Mouse (Mus musculus) thymus, postnatal 0 days (tissue): ENCODE data around the gene Jph3. TPM values are rescaled to one million over a fixed set of nuclear protein-coding genes. Genes with fewer than 3 reads are reported as not detected.

ENCODE experiments used
- DNase-seq: peaks from one replicate; pipeline ENCODE4 v3.0.0-alpha.2; 2015; ENCODE audit warnings: low spot score
- polyA plus RNA-seq: library from polyadenylated mRNA; unstranded; fragments of >200 nt; fragmentation: Nextera tagmentation; extraction: Ambion mirVana; gene quantifications from 2 replicates; pipeline ENCODE4 v1.2.1, GENCODE M21; 2015

Jph3 gene
- polyA plus RNA-seq, 1 experiment from 2014 or later = not detected

GRCm38 (mm10) chr8:121729754-121730153 is 331 bp downstream of the Jph3 start:
- DNase-seq = no peak

DNA sequence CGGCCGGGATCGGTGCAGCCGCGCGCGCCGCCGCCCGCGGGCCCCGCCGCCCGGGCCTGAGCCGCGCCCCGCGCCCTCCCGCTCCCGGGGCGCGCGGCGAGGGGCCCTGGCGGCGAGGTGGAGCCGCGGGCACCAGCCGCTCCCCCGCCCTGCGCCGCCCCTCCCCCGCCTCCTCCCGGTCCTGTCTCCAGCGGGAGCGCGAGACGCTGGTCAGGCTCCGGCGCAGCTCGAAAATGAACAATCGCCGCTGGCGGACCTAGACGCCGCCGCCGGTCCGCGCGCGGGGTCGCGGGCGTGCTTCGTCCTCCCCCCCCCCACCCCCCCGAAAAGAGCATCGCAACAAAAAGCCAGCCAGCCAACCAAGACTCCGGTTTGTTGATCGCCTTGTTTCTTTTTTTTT is 747 bp downstream of the Jph3 start:
- DNase-seq = no peak

- DNase-seq = no peak
These were observed 1.2 kb downstream of the Jph3 start for GRCm38 (mm10) chr8:121730646-121731045.

DNA sequence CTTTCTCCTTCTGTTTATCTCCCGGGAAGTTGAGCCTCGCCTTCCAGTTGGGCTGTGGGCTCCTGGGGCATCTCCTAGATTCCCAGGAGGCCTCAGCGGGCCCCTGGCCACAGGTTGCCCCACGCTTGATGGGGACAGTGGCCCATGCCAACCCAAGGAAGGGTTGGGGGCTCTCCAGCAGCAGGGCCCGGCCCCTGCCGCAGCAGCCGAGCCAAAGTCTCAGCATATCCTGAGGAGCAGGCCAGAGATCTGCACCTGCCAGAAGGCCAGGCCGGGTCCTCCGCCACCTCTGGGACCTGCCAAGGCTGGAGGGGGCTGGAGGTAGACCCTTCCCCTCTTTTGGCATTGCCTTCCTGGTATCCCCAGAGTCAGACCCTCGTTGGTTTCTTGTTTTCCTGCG is 1.6 kb downstream of the Jph3 start:
- DNase-seq = no peak

- no peak for DNase-seq
These were observed 2.3 kb downstream of the Jph3 start for GRCm38 (mm10) chr8:121731471-121732333.

DNA sequence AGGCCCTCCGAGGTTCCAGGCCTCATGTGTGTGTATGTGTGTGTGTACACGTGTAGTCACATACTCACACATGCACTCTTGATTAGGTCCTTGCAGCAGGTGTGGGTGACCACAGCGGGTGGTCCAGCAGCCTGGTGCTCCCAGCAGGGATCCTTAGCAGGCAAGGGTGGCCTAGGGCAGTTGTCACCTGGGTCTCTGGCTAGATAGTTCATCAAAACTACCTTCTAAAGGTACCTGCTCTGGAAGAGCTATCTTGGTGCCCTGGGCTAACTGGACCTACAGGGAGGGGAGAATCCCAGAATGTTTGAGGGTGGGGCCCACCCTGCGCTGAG is 2.9 kb downstream of the Jph3 start:
- DNase-seq = no peak

DNA sequence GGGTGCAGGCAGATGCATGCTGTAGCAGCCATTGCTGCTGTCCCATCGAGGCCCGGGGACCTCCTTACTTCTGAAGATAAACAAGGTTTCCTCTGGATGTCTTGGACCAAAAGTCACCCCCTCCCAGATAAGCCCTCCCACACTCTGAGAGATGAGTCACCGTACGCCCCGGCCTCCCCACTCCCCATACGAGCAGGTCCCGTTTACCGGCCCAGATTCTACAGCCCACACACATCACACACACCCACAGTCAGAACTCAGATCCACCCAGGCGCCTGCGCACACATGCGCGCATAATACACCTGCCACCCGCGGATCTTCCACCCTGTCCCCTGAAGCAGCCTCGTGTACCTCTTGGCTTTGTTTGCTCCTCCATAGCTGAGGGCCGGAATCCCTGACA is 4.8 kb downstream of the Jph3 start:
- no peak for DNase-seq

GRCm38 (mm10) chr8:121736236-121736635 is 6.8 kb downstream of the Jph3 start:
- peak; percentile 36 for DNase-seq

GRCm38 (mm10) chr8:121740721-121741120 is 11.3 kb downstream of the Jph3 start:
- DNase-seq = no peak

DNA sequence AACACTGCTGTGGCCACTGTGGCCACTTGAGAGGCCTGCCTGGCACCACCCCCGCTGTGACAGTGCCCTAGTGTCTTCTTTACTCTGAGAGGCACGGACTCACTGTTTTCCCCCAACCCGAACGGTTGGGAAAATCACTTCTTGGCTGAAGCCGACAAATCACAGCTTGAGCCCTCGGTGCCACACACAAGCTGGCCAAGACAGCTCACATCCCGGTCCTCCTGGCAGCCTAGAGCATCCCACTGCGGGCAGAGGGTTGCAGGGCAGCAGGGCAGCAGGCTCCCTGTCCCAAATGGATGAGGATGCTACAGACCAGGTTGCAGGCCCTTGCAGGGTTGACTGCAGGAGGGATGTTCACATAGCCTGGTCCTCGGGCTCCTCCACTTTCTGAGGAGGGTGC is 20.1 kb downstream of the Jph3 start:
- no peak for DNase-seq

- no peak for DNase-seq
These were observed 21.1 kb downstream of the Jph3 start for GRCm38 (mm10) chr8:121750512-121750911.

DNA sequence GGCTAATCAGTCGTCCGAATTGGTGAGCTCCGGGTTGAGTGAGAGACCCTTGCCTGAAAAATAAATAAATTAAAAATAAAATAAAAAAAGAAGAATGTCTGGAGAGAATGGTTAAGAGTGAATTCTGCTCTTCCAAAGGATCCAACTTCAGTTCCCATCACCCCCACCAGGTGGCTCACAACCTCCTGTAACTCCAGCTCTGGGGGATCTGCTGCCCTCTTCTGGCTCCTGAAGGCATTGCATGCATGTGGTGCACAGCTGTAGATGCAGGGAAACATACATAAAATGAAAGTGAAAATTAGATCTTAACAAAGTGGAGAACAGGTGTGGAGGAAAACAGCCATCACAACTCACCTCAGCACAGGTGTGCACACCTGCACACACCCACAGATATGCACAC is 22.0 kb downstream of the Jph3 start:
- peak; percentile 68 for DNase-seq

DNA sequence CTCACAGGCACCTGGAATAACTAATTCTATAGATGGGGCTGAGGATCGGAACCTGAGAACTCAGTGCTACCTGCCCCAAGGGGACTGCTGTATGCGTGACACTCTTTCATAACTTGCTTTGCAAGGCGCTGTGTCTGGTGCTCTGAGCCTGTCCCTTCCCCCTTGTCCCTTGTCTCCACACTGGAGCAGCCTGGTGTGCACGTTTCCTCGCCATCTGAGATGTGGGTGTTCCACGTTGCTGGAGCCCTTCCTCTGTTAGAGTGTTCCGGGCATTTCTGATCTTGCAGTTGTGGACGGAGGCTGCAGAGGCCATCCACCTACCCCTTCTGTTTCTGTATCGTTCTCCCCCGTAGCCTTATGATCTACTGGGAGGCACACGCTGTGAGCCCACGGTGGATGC is 29.0 kb downstream of the Jph3 start:
- no peak for DNase-seq

GRCm38 (mm10) chr8:121760484-121760883 is 31.1 kb downstream of the Jph3 start:
- DNase-seq = no peak

DNA sequence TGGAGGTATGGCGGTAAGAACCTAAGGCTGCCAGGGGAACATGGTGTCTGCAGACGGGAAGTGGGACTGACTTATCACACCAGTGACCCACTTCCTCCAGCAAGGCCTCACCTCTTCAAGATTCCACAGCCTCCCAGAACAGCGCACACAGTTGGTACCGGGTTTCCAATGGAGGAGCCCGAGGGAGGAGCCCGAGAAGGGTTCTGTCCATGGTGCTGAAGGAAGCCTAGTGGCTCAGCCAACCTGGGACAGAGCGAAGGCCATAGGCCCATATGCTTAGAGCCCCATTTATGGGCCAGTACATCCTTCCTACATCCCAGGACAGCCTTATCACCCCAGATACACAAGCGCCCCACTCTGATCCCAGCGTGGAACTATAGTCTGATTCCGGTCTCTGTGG is 32.1 kb downstream of the Jph3 start:
- DNase-seq = peak; percentile 17

GRCm38 (mm10) chr8:121762999-121763699 is 33.7 kb downstream of the Jph3 start:
- DNase-seq = no peak

GRCm38 (mm10) chr8:121763700-121764013 is 34.2 kb downstream of the Jph3 start:
- no peak for DNase-seq

DNA sequence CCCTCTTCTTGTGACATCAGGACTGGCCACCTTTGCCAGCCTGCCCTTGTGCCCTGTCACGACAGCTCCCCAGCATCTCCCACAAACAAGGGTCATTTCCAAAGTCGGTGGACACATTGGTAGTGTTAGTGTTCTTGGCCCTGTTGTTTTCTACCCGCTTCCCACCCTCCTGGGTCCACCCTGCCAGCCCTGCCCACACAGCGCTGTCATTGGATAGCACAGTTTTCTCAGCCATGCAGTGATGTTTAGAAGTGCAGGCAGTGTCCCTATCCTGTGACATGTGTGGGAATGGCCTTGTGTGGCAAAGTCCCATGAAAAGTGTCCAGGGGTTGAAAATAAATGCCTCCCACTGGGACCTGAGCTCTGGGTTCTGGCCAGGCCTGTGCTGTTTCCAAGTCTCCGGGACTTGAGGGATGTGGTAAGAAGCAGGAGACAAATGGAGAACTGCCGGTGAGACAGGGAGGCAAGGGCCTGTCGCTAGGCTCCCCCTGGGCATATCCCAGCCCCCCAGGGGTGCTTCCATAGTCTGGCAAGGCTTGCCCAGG is 36.2 kb downstream of the Jph3 start:
- DNase-seq = no peak

DNA sequence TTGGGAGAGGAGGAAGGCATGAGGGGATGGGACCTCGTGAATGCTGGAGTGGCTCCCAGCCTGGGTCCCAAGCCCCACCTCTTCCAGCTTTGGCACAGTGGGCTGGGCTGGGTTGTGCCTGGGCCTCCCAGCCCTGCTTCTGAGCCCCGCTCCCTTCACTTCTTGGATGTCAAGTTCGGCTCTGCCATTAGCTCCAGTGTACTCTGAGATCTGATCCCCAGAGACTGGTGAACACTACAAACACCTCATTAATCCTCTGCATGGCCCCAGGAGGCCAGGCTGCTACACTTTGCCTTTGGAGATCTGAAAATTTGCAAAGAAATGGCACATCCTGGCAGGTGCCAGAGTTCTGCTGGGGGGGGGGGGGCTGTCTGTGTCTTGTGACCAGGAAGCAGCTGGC is 39.7 kb downstream of the Jph3 start:
- DNase-seq = no peak

- no peak for DNase-seq
These were observed 40.2 kb downstream of the Jph3 start for GRCm38 (mm10) chr8:121769621-121770020.

DNA sequence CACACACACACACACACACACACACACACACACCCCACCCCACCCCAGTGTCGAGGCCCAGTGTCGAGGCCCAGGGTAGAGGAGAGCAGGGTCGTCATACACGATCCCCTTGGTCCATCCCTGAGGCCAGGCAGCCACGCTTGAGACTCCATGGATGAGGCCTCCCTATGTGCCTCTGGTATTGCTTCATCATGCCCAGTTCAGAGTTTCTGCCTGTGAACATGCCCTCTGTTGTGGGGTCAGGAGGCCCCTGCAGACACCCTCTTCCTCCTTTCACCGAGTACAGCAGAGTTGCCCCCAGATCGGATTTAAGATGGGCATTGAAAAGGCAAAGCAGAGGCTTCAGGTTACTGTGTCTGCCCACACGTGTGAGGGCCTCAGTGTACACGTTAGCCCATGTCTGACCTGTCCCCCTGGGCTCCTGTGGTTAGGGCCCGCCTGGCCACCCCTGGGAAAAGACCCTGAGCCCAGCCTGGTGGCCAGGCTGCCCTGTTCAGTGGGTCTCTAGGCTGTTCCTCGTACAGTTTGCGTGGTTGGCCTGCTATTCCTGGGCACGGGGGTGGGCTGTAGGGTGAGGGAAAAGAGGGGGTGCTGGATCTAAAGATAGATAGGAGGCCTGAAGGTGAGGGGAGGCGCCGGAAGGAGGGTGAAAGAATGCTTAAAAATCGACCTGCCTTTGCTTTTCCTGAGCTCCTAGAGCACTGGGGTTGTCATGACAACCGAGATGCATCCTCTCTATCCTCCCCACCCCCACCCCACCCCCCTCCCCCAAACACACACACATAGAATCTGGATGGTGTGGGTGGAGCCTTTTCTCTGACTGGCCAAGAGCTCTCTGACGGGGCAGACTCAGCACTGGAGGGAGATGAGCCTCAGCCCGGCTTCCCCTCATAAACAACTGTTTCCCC is 41.7 kb downstream of the Jph3 start:
- DNase-seq = no peak

DNA sequence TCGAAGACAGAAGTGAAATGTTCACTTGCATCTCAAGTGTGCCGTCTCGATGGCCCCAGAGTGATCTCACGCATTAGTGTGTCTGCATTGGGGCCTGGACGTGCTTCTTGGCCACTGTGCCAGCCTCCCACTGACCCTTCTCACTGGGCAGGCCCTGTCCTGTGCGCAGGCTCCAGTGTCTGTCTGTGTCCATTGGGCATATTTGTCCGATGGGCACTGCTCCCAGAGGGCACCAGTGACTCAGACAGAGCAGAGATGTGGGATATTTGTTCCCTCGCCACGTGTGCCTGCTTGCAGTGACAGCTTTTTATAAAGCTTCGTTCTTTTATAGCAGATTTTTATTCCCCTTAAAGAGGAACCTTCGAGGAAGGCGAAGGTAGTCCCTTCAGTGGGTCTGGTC is 44.5 kb downstream of the Jph3 start:
- no peak for DNase-seq
